Mouse (Mus musculus): ENCODE measurements around the gene Elmo1. TPM values are rescaled to one million over a fixed set of nuclear protein-coding genes. Genes with fewer than 3 reads are reported as not detected.

The Elmo1 gene
- total RNA-seq, 4 experiments from 2014 or later, result 33.4 to 40.0 (median 36.3) TPM

DNA sequence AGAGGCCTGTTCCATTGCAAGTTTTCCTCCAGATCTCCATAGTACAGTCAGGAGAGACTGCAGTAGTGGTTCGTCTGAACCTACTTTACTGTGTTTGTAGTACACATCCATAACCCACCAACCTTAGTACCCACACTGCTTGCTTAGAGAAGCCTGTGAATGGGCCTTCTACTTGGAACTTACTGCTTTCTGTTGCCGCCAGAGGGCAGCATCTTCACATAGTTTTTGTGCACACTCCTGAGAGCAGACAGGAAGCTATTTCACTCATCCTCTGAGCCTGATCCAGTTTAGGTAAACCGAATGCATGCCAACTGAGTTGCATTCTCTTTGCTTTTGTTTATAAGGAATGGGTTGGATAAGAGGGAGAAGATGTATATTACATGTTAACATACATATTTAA is 221.2 kb downstream of the Elmo1 start:
- DNase-seq (ENCODE audit: low spot score in 2 of 2), result peak; percentile 75 to 92

- no peak for DNase-seq (ENCODE audit: low spot score in 2 of 2)
Measured at GRCm38 (mm10) chr13:20313345-20313744, 222.9 kb downstream of the Elmo1 start.

GRCm38 (mm10) chr13:20316139-20316538 is 225.7 kb downstream of the Elmo1 start:
- DNase-seq (ENCODE audit: low spot score in 2 of 2), result no peak

DNA sequence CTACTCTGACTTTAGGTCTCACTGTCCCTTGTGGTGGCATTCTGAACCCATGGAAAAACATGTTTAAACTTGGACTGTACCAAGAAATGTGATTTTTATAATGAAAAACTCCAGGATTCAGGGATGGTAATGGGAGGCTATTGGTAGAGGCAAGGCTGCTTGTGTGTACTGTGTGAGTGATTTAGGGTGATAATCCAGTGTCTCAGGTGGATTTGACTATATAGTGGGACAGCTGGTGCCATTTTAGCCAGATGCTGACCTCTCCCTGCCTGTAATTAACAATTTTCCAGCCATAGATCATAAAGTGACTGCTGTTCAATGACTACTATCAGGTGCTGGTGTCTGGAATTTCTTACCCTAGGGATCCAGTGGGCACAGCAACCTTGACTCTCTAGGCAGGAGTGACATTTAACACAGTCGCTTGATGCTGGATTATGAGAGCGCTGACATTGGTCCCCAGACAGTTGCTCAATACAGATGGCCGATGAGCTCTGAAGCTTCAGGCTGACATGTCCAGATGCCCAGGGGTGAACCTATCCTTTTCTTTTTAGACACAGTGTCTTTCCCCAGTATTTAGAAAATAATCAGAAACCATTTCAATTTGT is 228.3 kb downstream of the Elmo1 start:
- DNase-seq (ENCODE audit: low spot score in 2 of 2), result no peak

GRCm38 (mm10) chr13:20320232-20320631 is 229.8 kb downstream of the Elmo1 start:
- DNase-seq (ENCODE audit: low spot score in 2 of 2), result no peak

GRCm38 (mm10) chr13:20323478-20323877 is 233.1 kb downstream of the Elmo1 start:
- DNase-seq (ENCODE audit: low spot score in 2 of 2), result no peak

DNA sequence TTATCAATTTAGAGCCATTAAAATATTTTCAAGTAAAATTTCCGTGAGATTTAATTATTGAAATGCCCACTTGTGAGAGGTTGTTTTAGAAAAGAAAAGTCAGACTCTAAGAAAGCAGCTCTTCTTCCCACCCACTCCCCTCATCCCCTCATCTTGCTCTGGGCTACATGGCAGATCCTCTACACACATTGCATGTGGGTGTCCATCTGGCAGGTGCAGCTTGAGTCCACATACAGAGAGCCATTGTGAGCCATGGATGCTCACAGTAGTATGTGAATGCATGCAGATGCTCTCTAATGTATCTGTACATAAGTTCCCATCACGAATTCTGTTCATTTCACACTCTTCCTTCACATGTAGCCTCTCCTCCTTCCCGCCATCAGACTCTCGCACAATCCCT is 236.7 kb downstream of the Elmo1 start:
- no peak for DNase-seq (ENCODE audit: low spot score in 2 of 2)

- no peak for DNase-seq (ENCODE audit: low spot score in 2 of 2)
Measured at GRCm38 (mm10) chr13:20327975-20328374, 237.6 kb downstream of the Elmo1 start.

GRCm38 (mm10) chr13:20328672-20329071 is 238.3 kb downstream of the Elmo1 start:
- DNase-seq (ENCODE audit: low spot score in 2 of 2), result no peak

- no peak for DNase-seq (ENCODE audit: low spot score in 2 of 2)
Measured at GRCm38 (mm10) chr13:20330954-20331353, 240.6 kb downstream of the Elmo1 start.

DNA sequence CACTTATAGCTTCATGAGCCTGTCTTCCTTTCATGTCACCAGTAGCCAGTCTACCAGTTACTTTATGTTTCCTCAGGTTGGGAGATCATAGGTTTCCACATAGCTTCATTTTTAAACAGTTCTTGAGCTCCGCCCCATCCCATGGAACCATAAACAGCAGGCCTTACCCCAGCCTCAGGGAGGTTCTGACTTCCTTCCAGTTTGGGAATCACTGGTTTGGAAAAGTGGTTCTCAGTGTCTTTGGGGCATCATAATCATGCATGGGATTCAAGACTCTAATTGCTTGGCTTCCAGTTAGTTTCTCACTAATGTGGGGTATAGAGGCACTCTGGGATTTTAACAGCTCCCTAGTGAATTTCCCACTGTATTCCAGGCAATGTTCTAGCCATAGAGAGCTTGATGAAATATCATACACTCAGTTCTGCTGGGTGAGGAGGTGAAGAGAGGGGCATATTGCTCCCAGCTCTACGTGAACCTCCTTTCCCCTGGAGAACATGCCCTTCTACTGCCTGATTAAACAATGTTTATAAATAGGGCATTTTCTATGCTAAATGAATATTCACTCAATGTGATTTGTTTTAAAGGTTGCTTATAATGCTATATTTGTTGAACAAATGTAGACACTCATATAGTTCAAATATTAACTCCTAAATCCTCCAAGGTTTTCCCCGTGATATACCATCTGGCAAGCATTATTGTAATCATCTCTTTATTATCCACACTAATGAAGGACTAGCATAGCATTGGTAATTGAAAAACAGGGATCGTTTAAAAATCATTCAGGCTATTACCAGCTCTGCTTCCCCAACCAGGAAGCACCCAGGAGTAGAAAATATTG is 244.9 kb downstream of the Elmo1 start:
- DNase-seq (ENCODE audit: low spot score in 2 of 2), result no peak

GRCm38 (mm10) chr13:20335889-20336497 is 245.6 kb downstream of the Elmo1 start:
- no peak for DNase-seq (ENCODE audit: low spot score in 2 of 2)

DNA sequence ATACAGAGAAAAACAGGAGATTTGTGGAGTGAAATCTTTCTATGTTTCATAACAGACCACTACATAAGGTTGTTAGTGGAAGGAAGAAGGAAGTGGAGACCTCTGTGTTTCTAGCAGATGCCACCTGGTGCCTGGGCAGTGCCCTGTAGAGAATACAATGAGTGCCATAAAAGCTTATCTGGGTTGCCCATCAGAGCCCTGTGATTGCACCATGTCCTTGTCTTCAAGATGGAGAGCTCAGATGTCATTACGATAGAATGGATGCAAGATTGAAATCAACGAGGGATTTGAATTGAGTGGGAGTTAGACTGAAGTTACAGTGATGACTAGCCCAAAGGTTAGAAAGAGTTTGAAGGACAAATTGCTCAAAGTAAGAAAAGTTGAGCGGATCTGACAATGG is 252.5 kb downstream of the Elmo1 start:
- DNase-seq (ENCODE audit: low spot score in 2 of 2), result no peak

GRCm38 (mm10) chr13:20349754-20350153 is 259.4 kb downstream of the Elmo1 start:
- no peak for DNase-seq (ENCODE audit: low spot score in 2 of 2)

DNA sequence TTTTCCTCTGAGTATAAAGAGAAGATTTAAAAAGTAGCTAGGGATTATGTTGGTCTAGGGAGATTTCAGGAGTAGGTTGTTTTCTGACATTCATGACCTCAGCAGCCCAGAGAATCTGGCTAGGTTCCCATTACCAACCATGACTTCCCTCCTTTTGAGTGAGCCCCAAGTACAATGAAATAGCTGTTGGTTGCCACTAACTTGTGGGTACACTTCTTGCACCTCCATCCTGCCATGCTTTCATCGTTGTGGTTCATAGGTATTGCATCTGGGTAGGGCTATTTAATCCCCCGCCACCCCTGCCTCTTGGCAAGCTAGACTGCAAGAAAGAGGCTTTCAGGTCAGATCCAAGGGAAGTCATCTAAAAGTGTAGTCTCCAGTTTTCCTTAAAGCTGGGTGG is 262.2 kb downstream of the Elmo1 start:
- DNase-seq (ENCODE audit: low spot score in 2 of 2), result no peak

GRCm38 (mm10) chr13:20353862-20354603 is 263.6 kb downstream of the Elmo1 start:
- DNase-seq (ENCODE audit: low spot score in 2 of 2), result peak; percentile 7 to 20

DNA sequence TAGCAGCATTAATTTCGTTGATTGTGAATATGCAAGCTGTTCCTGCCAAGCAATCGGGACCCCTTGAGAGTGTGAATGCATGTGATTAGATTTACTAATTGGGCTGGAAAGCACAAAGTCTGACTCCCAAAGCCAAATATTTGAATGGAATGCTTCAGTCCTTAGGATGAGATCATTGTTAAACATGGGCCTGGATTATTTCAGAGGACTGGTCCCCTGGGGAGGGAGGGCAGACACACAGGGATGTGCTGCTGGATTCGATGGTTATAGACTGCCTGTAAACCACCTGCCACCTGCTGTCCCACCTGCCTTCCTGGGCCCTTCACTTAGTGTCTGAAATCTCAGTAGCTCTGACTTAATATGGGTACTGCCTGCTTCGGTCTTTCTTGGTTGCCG is 264.2 kb downstream of the Elmo1 start:
- no peak for DNase-seq (ENCODE audit: low spot score in 2 of 2)

DNA sequence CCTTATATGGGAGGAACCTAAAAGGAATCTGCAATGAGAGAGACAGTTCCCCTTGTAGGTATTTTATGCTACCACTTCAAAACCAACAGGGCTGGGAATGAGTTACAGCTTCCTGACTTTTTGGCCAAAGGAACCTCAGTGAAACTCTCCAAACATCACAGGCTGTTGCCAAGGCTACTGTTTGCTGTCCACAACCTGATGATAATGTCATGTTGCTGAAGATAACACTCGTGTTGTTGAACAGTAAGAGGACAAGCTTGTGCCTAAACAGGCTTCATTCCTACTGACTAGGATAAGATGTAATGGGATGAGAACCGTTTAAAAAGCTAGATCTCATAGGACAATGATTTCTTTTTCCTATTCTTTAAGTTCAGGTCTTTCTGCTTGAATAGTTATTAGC is 272.1 kb downstream of the Elmo1 start:
- DNase-seq (ENCODE audit: low spot score in 2 of 2), result no peak

GRCm38 (mm10) chr13:20365828-20366593 is 275.6 kb downstream of the Elmo1 start:
- no peak for DNase-seq (ENCODE audit: low spot score in 2 of 2)

DNA sequence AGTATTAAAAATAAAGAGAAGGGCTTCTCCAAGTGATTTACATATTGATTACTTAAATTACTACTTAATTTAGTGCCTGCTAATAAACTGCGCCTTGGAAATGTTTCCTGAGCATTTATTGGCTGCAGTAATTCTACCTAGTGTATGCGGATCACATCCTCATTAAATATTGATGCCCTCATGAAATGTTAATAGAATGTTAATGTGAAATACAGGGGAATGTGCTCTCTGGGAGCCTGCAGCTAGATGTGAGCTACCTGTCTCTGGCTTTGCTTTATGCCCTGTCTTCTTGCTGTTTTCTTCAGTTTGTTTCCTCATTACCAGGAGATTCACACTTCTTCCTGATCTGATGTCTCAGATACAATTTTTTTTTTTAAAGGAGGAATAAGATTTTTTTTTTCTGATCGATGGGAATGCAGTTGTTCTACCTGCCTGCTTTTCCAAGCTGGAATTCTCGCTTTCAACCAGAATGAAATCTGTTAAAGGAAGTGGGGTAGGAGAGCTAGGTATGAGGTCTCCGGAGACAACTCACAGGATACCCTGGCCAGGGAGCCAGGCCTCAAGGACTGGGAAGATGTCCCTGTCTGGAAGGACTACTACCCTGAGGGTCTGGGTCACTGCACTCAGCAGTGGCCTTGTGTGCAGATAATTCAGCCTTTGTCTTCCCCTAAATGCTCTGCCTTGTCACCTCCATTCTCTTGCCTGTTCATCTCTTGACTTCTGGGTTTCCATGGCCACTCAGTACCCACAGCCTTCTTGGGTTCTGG is 279.8 kb downstream of the Elmo1 start:
- no peak for DNase-seq (ENCODE audit: low spot score in 2 of 2)
